Mouse (Mus musculus) G1E (cell line): ENCODE measurements around the gene Blm.

Experiments
- CTCF ChIP-seq: IDR thresholded peaks from 2 replicates; pipeline ENCODE4 v1.5.1; 2012; ENCODE audit warnings: low read depth, low read length, inconsistent platforms, mixed read lengths
- GATA1 ChIP-seq: IDR thresholded peaks from 2 replicates; pipeline ENCODE4 v1.6.1; 2012; ENCODE audit warnings: borderline replicate concordance, low read length, inconsistent platforms, mixed read lengths
- TAL1 ChIP-seq: conservative IDR thresholded peaks from 2 replicates; pipeline ENCODE4 v1.6.1; 2012; ENCODE audit warnings: low read depth, low read length, inconsistent platforms, mixed read lengths

DNA sequence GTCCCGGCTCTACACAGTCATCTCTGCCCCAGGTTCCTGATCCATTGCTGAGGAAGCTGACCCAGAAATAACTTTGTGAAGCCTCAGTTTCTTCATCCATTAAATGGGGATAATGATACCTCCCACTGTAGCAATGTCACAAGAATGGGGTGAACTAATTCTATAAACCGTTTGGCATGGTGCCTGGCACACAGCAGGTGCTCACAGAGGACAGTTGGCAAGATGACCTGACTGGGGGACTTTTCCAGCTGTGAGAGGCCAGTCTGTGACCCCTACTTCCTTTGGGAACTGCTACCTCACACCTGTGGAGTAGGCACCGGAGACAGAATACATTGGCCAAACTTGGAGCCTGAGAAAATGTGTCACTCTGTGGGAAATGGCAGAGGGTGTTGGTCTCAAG is 116.9 kb downstream of the Blm start:
- TF ChIP-seq CTCF (no peak), GATA1 (no peak), TAL1 (no peak)
